Mouse (Mus musculus) cerebellum, adult 8-10 months (tissue): ENCODE measurements around the gene Prdm12.

Source experiments
- DNase-seq: peaks from one replicate; pipeline ENCODE4 v3.0.0; 2022

Gene Prdm12

GRCm38 (mm10) chr2:31639901-31640608 is at the start of gene Prdm12:
Gene Prdm12, plus strand, starts transcription at chr2:31640037.
- DNase-seq: no peak

GRCm38 (mm10) chr2:31591799-31592484 is 47.9 kb upstream of the Prdm12 start:
- DNase-seq: no peak

- DNase-seq: no peak
These were observed 32.3 kb upstream of the Prdm12 start for GRCm38 (mm10) chr2:31607555-31607954.

GRCm38 (mm10) chr2:31609859-31610261 is 30.0 kb upstream of the Prdm12 start:
- DNase-seq: no peak

GRCm38 (mm10) chr2:31610922-31611321 is 28.9 kb upstream of the Prdm12 start:
- no peak for DNase-seq

GRCm38 (mm10) chr2:31611400-31611799 is 28.4 kb upstream of the Prdm12 start:
- no peak for DNase-seq

GRCm38 (mm10) chr2:31612627-31613026 is 27.2 kb upstream of the Prdm12 start:
- no peak for DNase-seq

- no peak for DNase-seq
These were observed 26.1 kb upstream of the Prdm12 start for GRCm38 (mm10) chr2:31613781-31614180.

GRCm38 (mm10) chr2:31618484-31619161 is 21.2 kb upstream of the Prdm12 start:
- DNase-seq: no peak

- no peak for DNase-seq
These were observed 20.6 kb upstream of the Prdm12 start for GRCm38 (mm10) chr2:31619208-31619607.

GRCm38 (mm10) chr2:31633531-31633930 is 6.3 kb upstream of the Prdm12 start:
- no peak for DNase-seq

- DNase-seq: no peak
These were observed 4.3 kb upstream of the Prdm12 start for GRCm38 (mm10) chr2:31635281-31636137.

GRCm38 (mm10) chr2:31636138-31636741 is 3.6 kb upstream of the Prdm12 start:
- DNase-seq: no peak

GRCm38 (mm10) chr2:31636742-31637141 is 3.1 kb upstream of the Prdm12 start:
- DNase-seq: no peak

- no peak for DNase-seq
These were observed 2.5 kb upstream of the Prdm12 start for GRCm38 (mm10) chr2:31637311-31637710.

- DNase-seq: no peak
These were observed 2.0 kb upstream of the Prdm12 start for GRCm38 (mm10) chr2:31637807-31638206.

GRCm38 (mm10) chr2:31638581-31639465 is 1.0 kb upstream of the Prdm12 start:
- DNase-seq: no peak

- DNase-seq: no peak
These were observed 424 bp upstream of the Prdm12 start for GRCm38 (mm10) chr2:31639466-31639760.

- no peak for DNase-seq
These were observed 1.0 kb downstream of the Prdm12 start for GRCm38 (mm10) chr2:31640609-31641507.

GRCm38 (mm10) chr2:31641508-31641830 is 1.6 kb downstream of the Prdm12 start:
- no peak for DNase-seq

- no peak for DNase-seq
These were observed 2.1 kb downstream of the Prdm12 start for GRCm38 (mm10) chr2:31641929-31642328.
